Mouse (Mus musculus) G1E (cell line): ENCODE data around the gene Tamm41.

Experiments
- CTCF ChIP-seq: IDR thresholded peaks from 2 replicates; pipeline ENCODE4 v1.5.1; 2012; ENCODE audit warnings: low read depth, low read length, inconsistent platforms, mixed read lengths
- GATA1 ChIP-seq: IDR thresholded peaks from 2 replicates; pipeline ENCODE4 v1.6.1; 2012; ENCODE audit warnings: borderline replicate concordance, low read length, inconsistent platforms, mixed read lengths
- GATA2 ChIP-seq: IDR thresholded peaks from 2 replicates; pipeline ENCODE4 v1.6.1; 2012; ENCODE audit warnings: low read depth, low read length, inconsistent platforms, borderline replicate concordance
- POLR2AphosphoS5 ChIP-seq: IDR thresholded peaks from 2 replicates; pipeline ENCODE4 v1.6.1; 2012; ENCODE audit warnings: low read depth, low read length, inconsistent platforms; ENCODE audit not compliant: insufficient replicate concordance
- TAL1 ChIP-seq: conservative IDR thresholded peaks from 2 replicates; pipeline ENCODE4 v1.6.1; 2012; ENCODE audit warnings: low read depth, low read length, inconsistent platforms, mixed read lengths

DNA sequence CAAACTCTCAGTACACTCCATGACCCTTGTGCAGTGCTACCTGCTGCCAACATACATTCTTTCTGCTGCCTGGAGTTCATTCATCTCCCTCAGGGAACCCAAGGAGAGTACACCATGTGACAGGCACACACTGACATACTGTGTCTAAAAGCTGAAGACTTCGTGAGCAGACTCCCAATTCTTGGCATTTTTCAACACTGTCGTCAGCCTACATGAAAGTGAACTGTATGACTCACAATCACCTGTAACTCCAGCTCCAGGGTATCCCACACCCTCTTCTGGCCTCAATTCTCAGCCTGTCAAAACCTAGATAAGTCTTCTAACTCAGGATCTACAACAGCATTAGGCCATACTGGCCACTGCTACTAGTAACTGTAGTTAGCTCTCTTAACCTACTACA is 73.4 kb downstream of the Tamm41 start:
- TF ChIP-seq CTCF (no peak), TAL1 (no peak), GATA1 (no peak), GATA2 (no peak), POLR2AphosphoS5 (no peak)
